Mouse (Mus musculus) c-Kit-positive CD71-positive TER-119-positive erythroid progenitor cells, embryonic 14.5 days (primary cell): ENCODE data around the gene Polr2i.
"Not testable (repeated sequence)": the region's sequence is repeated elsewhere in the genome, so short reads cannot be mapped to it uniquely, and the experiment has no call there.

Source experiments
- DNase-seq: peaks from one replicate; pipeline ENCODE4 v3.0.0-alpha.2; 2013; ENCODE audit warnings: low spot score

Polr2i gene

GRCm38 (mm10) chr7:30204380-30204779, 27.4 kb upstream of the Polr2i start:
- DNase-seq = no peak

- DNase-seq = peak; percentile 63
Observed at GRCm38 (mm10) chr7:30205383-30205782, 26.4 kb upstream of the Polr2i start.

GRCm38 (mm10) chr7:30206364-30206763, 25.4 kb upstream of the Polr2i start:
- not testable (repeated sequence) for DNase-seq

GRCm38 (mm10) chr7:30211025-30211424, 20.7 kb upstream of the Polr2i start:
- DNase-seq = no peak

GRCm38 (mm10) chr7:30213881-30214280, 17.9 kb upstream of the Polr2i start:
- DNase-seq = no peak

- no peak for DNase-seq
Observed at GRCm38 (mm10) chr7:30215875-30216274, 15.9 kb upstream of the Polr2i start.

- peak; percentile 79 for DNase-seq
Observed at GRCm38 (mm10) chr7:30216723-30217151, 15.0 kb upstream of the Polr2i start.

- DNase-seq = no peak
Observed at GRCm38 (mm10) chr7:30217277-30217676, 14.5 kb upstream of the Polr2i start.

GRCm38 (mm10) chr7:30219293-30220007, 12.3 kb upstream of the Polr2i start:
- no peak for DNase-seq

GRCm38 (mm10) chr7:30220008-30220356, 11.8 kb upstream of the Polr2i start:
- DNase-seq = no peak

- DNase-seq = no peak
Observed at GRCm38 (mm10) chr7:30221433-30221832, 10.3 kb upstream of the Polr2i start.

- peak; percentile 20 for DNase-seq
Observed at GRCm38 (mm10) chr7:30222205-30222604, 9.5 kb upstream of the Polr2i start.

- no peak for DNase-seq
Observed at GRCm38 (mm10) chr7:30224206-30224605, 7.5 kb upstream of the Polr2i start.

GRCm38 (mm10) chr7:30231328-30231668, 450 bp upstream of the Polr2i start:
- DNase-seq = peak; percentile 18

GRCm38 (mm10) chr7:30232631-30233148, 942 bp downstream of the Polr2i start:
- DNase-seq = peak; percentile 63

- no peak for DNase-seq
Observed at GRCm38 (mm10) chr7:30233387-30233786, 1.6 kb downstream of the Polr2i start.

GRCm38 (mm10) chr7:30234276-30234858, 2.6 kb downstream of the Polr2i start:
- DNase-seq = no peak

- no peak for DNase-seq
Observed at GRCm38 (mm10) chr7:30235091-30235490, 3.3 kb downstream of the Polr2i start.

GRCm38 (mm10) chr7:30235625-30236024, 3.9 kb downstream of the Polr2i start, which contains the start of gene Ovol3:
Gene Ovol3 (minus strand): TSS chr7:30235725.
- DNase-seq = no peak

- DNase-seq = not testable (repeated sequence)
Observed at GRCm38 (mm10) chr7:30237374-30237773, 5.6 kb downstream of the Polr2i start.

- no peak for DNase-seq
Observed at GRCm38 (mm10) chr7:30251956-30252954, 20.5 kb downstream of the Polr2i start.

GRCm38 (mm10) chr7:30265041-30265440, 33.3 kb downstream of the Polr2i start:
- no peak for DNase-seq
